Mouse (Mus musculus) hindbrain, postnatal 0 days (tissue): ENCODE data around the gene Abcc8. TPM values are rescaled to one million over a fixed set of nuclear protein-coding genes. Genes with fewer than 3 reads are reported as not detected.
A peak's percentile ranks its signal among the peaks of the same experiment; 100 is the strongest.

ENCODE experiments used
- ATAC-seq: fragments of 200-750 bp; cut with Nextera tagmentation; 2 replicates; pipeline ENCODE4 v1.8.0; 2017; ENCODE audit warnings: mild to moderate bottlenecking, moderate TSS enrichment, moderate library complexity
- DNase-seq: peaks from one replicate; pipeline ENCODE4 v3.0.0-alpha.2; 2015; ENCODE audit warnings: low spot score
- H3K27ac ChIP-seq: fragments of 300-500 bp; sonication (generic); 2 replicates; pipeline ENCODE4 v1.5.1; 2014; ENCODE audit warnings: mild to moderate bottlenecking
- H3K27me3 ChIP-seq: fragments of 300-500 bp; sonication (generic); 2 replicates; pipeline ENCODE4 v1.6.1; 2014; ENCODE audit warnings: low read length, mixed read lengths; ENCODE audit not compliant: insufficient read depth
- H3K36me3 ChIP-seq: fragments of 300-500 bp; sonication (generic); 2 replicates; pipeline ENCODE4 v1.6.1; 2014; ENCODE audit warnings: low read length, mixed read lengths; ENCODE audit not compliant: insufficient read depth
- H3K4me1 ChIP-seq: fragments of 300-500 bp; sonication (generic); 2 replicates; pipeline ENCODE4 v1.6.1; 2014; ENCODE audit warnings: antibody characterized with exemption, low read length, mixed read lengths; ENCODE audit not compliant: insufficient read depth
- H3K4me2 ChIP-seq: fragments of 300-500 bp; sonication (generic); 2 replicates; pipeline ENCODE4 v1.6.1; 2014; ENCODE audit warnings: low read depth, mild to moderate bottlenecking, low read length, moderate library complexity, mixed read lengths
- H3K4me3 ChIP-seq: fragments of 300-500 bp; sonication (generic); 2 replicates; pipeline ENCODE4 v1.5.1; 2014; ENCODE audit warnings: low read length
- H3K9ac ChIP-seq: fragments of 300-500 bp; sonication (generic); replicated peaks from 2 replicates; pipeline ENCODE4 v1.6.1; 2014; ENCODE audit warnings: mild to moderate bottlenecking, low read length, moderate library complexity, mixed read lengths
- H3K9me3 ChIP-seq: fragments of 300-500 bp; sonication (generic); 2 replicates; pipeline ENCODE4 v1.6.1; 2016; ENCODE audit warnings: low read length, mixed read lengths
- CTCF ChIP-seq: IDR thresholded peaks from 2 replicates; pipeline ENCODE4 v1.5.1; 2016; ENCODE audit warnings: antibody characterized with exemption, control low read depth, low read depth
- WGBS: fragments of 180-500 bp; shearing (Covaris S2); extraction: QIAGEN DNeasy Blood & Tissue Kit; methylation state at CpG from one replicate; pipeline ENCODE4 v1.1.7; 2014; 5-methylcytosine and 5-hydroxymethylcytosine counted together
- polyA plus RNA-seq: library from polyadenylated mRNA; unstranded; fragments of >200 nt; fragmentation: Nextera tagmentation; extraction: Ambion mirVana; gene quantifications from 2 replicates; pipeline ENCODE4 v1.2.1, GENCODE M21; 2015
- total RNA-seq: library from RNA; depleted of rRNA; stranded (reverse); fragments of >200 nt; gene quantifications from 2 replicates; pipeline ENCODE4 v1.2.3, GENCODE M21; 2014

The Abcc8 gene
- total and polyA plus RNA-seq, 2 experiments from 2014 or later, result 11.2 to 29.8 TPM

- Histone ChIP-seq H3K9ac (no peak overlapping the region), H3K4me3 (no peak overlapping the region), H3K4me1 (peaks cover 16% of the 10 kb centered on the region; the same call in 1 of the 2 replicates), H3K36me3 (no peaks in the 10 kb centered on the region), H3K27ac (no peak overlapping the region), H3K27me3 (0 out of 2 replicates have a peak, but pooled peaks cover 8% of the 10 kb centered on the region), H3K9me3 (no peaks in the 10 kb centered on the region), H3K4me2 (peak overlapping the region; percentile 26; the same call in 1 of the 2 replicates)
- DNase-seq, result no peak
- TF ChIP-seq CTCF, result no peak
- ATAC-seq, result no peak
- 43% methylated on average over 4 of the region's 4 CpGs for WGBS
Measured at GRCm38 (mm10) chr7:46097319-46097783, 82.5 kb downstream of the Abcc8 start.

DNA sequence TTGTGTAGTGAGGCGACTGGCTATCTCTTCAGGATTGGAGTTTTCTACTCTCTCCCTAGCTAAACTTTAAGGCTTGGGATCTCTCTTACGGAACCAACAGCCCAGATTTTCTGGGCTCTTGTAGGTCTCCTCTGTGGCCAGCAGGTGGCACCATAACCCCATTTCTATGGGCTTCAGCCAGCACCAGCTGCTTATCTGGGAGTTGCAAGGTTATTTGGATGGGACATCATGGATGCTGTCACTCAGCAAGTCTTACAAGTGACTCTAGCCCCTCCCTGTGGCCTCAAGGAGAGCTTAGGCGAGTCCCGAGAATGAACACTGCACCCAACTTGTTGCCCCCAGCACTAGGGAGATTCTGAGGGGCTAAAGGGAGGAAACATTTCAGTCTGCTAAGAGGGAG lies 83.7 kb downstream of the Abcc8 start:
- Histone ChIP-seq H3K9ac (no peak overlapping the region), H3K4me1 (peaks cover 16% of the 10 kb centered on the region; the same call in 1 of the 2 replicates), H3K27ac (no peak overlapping the region), H3K9me3 (no peaks in the 10 kb centered on the region), H3K4me2 (no peak overlapping the region), H3K27me3 (0 out of 2 replicates have a peak, but pooled peaks cover 8% of the 10 kb centered on the region), H3K36me3 (no peaks in the 10 kb centered on the region), H3K4me3 (no peak overlapping the region)
- peak; percentile 89 for DNase-seq
- TF ChIP-seq CTCF, result peak; percentile 94
- ATAC-seq, result peak; percentile 55
- WGBS, result under 1% methylated on average over 4 of the region's 4 CpGs

DNA sequence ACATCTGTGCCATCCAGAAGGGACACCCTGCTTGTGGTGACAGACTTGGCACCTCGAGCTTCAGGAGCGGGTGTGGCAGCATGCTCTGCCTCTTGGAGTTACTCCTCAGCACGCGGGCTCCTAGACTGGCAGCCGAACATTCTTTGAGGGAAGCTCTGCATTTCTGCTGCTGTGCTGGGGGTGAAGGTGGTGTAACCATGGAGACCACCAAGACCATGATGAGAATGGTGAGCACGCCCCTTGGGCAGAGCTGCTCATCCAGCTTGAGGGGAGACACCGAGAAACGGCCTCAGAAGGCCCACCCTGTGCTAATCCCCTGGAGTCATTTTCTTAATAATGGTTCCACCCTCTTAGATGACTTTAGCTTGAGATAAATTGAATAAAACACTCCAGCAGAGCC lies 87.0 kb downstream of the Abcc8 start:
- DNase-seq (no peak), ATAC-seq (no peak)

GRCm38 (mm10) chr7:46088241-46088640 lies 91.6 kb downstream of the Abcc8 start:
- Histone ChIP-seq H3K4me1 (no peaks in the 10 kb centered on the region), H3K9me3 (no peaks in the 10 kb centered on the region), H3K9ac (no peak overlapping the region), H3K27me3 (no peaks in the 10 kb centered on the region), H3K4me3 (no peak overlapping the region), H3K27ac (no peak overlapping the region), H3K4me2 (no peak overlapping the region), H3K36me3 (peaks cover 12% of the 10 kb centered on the region; the same call in 1 of the 2 replicates)
- no peak for TF ChIP-seq CTCF
- ATAC-seq, result no peak
- WGBS, result 90% methylated on average over 6 of the region's 6 CpGs
- no peak for DNase-seq

More for the DNA sequence above, 87.0 kb downstream of the Abcc8 start:
- no peaks in the 10 kb centered on the region for H3K9me3 ChIP-seq
- TF ChIP-seq CTCF, result no peak
- no peak overlapping the region for H3K9ac ChIP-seq
- peaks cover 13% of the 10 kb centered on the region; the same call in 1 of the 2 replicates for H3K4me1 ChIP-seq
- H3K4me3 ChIP-seq, result no peak overlapping the region
- WGBS, result 22% methylated on average over 8 of the region's 8 CpGs
- no peaks in the 10 kb centered on the region for H3K36me3 ChIP-seq
- H3K27ac ChIP-seq, result no peak overlapping the region
- H3K27me3 ChIP-seq, result 0 out of 2 replicates have a peak, but pooled peaks cover 8% of the 10 kb centered on the region
- no peak overlapping the region for H3K4me2 ChIP-seq

- Histone ChIP-seq H3K9ac (no peak overlapping the region), H3K4me1 (no peaks in the 10 kb centered on the region), H3K27ac (no peak overlapping the region), H3K27me3 (no peaks in the 10 kb centered on the region), H3K4me3 (no peak overlapping the region), H3K36me3 (peaks cover 30% of the 10 kb centered on the region), H3K4me2 (no peak overlapping the region), H3K9me3 (no peaks in the 10 kb centered on the region)
- no peak for TF ChIP-seq CTCF
- 92% methylated on average over 6 of the region's 6 CpGs for WGBS
- ATAC-seq, result no peak
- no peak for DNase-seq
Measured at GRCm38 (mm10) chr7:46086378-46086777, 93.5 kb downstream of the Abcc8 start.

GRCm38 (mm10) chr7:46084839-46085513 lies 94.9 kb downstream of the Abcc8 start:
- DNase-seq (peak; percentile 37), ATAC-seq (peak; percentile 53)

DNA sequence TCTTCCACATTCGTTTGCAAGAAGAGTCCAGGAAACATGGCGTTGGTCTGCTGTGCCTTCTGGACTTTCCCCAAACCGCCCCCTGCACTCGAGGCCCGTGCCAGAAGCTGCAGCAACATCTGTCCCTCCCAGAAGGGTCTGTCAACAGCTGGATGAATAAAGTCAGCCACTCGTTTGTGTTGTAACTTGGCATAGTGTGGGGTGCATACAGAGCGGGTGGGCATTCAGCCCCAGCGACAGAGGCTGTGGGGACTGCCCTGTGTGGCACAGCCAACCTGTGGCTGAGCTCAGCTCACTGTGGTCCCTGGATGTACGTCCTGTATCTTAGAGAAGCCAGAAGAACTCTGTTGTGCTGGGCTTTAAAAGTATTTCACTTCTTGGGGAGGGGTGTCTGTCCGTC lies 95.8 kb downstream of the Abcc8 start:
- no peak overlapping the region for H3K27ac ChIP-seq
- H3K4me1 ChIP-seq, result no peaks in the 10 kb centered on the region
- ATAC-seq, result no peak
- H3K9ac ChIP-seq, result no peak overlapping the region
- DNase-seq, result no peak
- peaks cover 51% of the 10 kb centered on the region for H3K36me3 ChIP-seq
- no peak for TF ChIP-seq CTCF
- H3K27me3 ChIP-seq, result no peaks in the 10 kb centered on the region
- H3K9me3 ChIP-seq, result no peaks in the 10 kb centered on the region
- H3K4me2 ChIP-seq, result no peak overlapping the region
- H3K4me3 ChIP-seq, result no peak overlapping the region
- 77% methylated on average over 10 of the region's 10 CpGs for WGBS

More at GRCm38 (mm10) chr7:46084839-46085513, 94.9 kb downstream of the Abcc8 start:
- Histone ChIP-seq H3K36me3 (peaks cover 41% of the 10 kb centered on the region), H3K4me2 (no peak overlapping the region), H3K27me3 (no peaks in the 10 kb centered on the region), H3K4me3 (no peak overlapping the region), H3K9me3 (no peaks in the 10 kb centered on the region), H3K27ac (no peak overlapping the region), H3K9ac (no peak overlapping the region), H3K4me1 (no peaks in the 10 kb centered on the region)
- TF ChIP-seq CTCF, result no peak
- WGBS, result 67% methylated on average over 16 of the region's 16 CpGs
